Mouse (Mus musculus) adrenal gland, adult 2 months (tissue): ENCODE results near the gene Rfx8. TPM values are rescaled to one million over a fixed set of nuclear protein-coding genes. Genes with fewer than 3 reads are reported as not detected.

Experiments used
- DNase-seq: peaks from one replicate; pipeline ENCODE4 v3.0.0; 2021
- long read RNA-seq: library from polyadenylated mRNA; stranded (forward); transcript quantifications from one replicate; pipeline ENCODE4 v2.0.0, GENCODE M21; 2021
- polyA plus RNA-seq: library from polyadenylated mRNA; depleted of rRNA; stranded (reverse); fragments of >200 nt; gene quantifications from 2 replicates; pipeline ENCODE4 v1.2.3, GENCODE M21; 2012; rRNA removed
- total RNA-seq, 2 experiments: library from RNA; stranded (reverse); gene quantifications; 2 replicates each; pipeline ENCODE4 v1.2.3; 2021

Gene Rfx8
- total RNA-seq = not detected
- polyA plus RNA-seq = 0.10 TPM in 1 of 2 replicates, not detected in the other
- long read RNA-seq = 0 reads

GRCm38 (mm10) chr1:39720632-39721350 lies at the start of gene Rfx8:
TSS of gene Rfx8 (minus strand) at chr1:39720997.
- peak; percentile 52 for DNase-seq

- no peak for DNase-seq
Measured at GRCm38 (mm10) chr1:39770436-39770835, 49.6 kb upstream of the Rfx8 start.

GRCm38 (mm10) chr1:39768017-39768416 lies 47.2 kb upstream of the Rfx8 start:
- no peak for DNase-seq

GRCm38 (mm10) chr1:39765854-39766493 lies 45.2 kb upstream of the Rfx8 start:
- no peak for DNase-seq

GRCm38 (mm10) chr1:39762025-39762370 lies 41.2 kb upstream of the Rfx8 start:
- peak; percentile 91 for DNase-seq

- DNase-seq = peak; percentile 84
Measured at GRCm38 (mm10) chr1:39761211-39762024, 40.6 kb upstream of the Rfx8 start.

- DNase-seq = no peak
Measured at GRCm38 (mm10) chr1:39760181-39760715, 39.5 kb upstream of the Rfx8 start.

GRCm38 (mm10) chr1:39759231-39760175 lies 38.7 kb upstream of the Rfx8 start:
- peak; percentile 57 for DNase-seq

GRCm38 (mm10) chr1:39758244-39758643 lies 37.4 kb upstream of the Rfx8 start:
- no peak for DNase-seq

GRCm38 (mm10) chr1:39756952-39757351 lies 36.2 kb upstream of the Rfx8 start:
- DNase-seq = no peak

- peak; percentile 38 for DNase-seq
Measured at GRCm38 (mm10) chr1:39754224-39754957, 33.6 kb upstream of the Rfx8 start.

GRCm38 (mm10) chr1:39751537-39751936 lies 30.7 kb upstream of the Rfx8 start:
- no peak for DNase-seq

- DNase-seq = no peak
Measured at GRCm38 (mm10) chr1:39749664-39750063, 28.9 kb upstream of the Rfx8 start.

GRCm38 (mm10) chr1:39749214-39749613 lies 28.4 kb upstream of the Rfx8 start:
- DNase-seq = no peak

- no peak for DNase-seq
Measured at GRCm38 (mm10) chr1:39748666-39749065, 27.9 kb upstream of the Rfx8 start.

GRCm38 (mm10) chr1:39746464-39746863 lies 25.7 kb upstream of the Rfx8 start:
- no peak for DNase-seq

- no peak for DNase-seq
Measured at GRCm38 (mm10) chr1:39740948-39741347, 20.2 kb upstream of the Rfx8 start.

- no peak for DNase-seq
Measured at GRCm38 (mm10) chr1:39740002-39740401, 19.2 kb upstream of the Rfx8 start.

- peak; percentile 71 for DNase-seq
Measured at GRCm38 (mm10) chr1:39735927-39736604, 15.3 kb upstream of the Rfx8 start.

- DNase-seq = no peak
Measured at GRCm38 (mm10) chr1:39735493-39735892, 14.7 kb upstream of the Rfx8 start.
